Mouse (Mus musculus) heart, embryonic 11.5 days (tissue): ENCODE measurements around the gene Eya2. TPM values are rescaled to one million over a fixed set of nuclear protein-coding genes. Genes with fewer than 3 reads are reported as not detected.
A peak's percentile ranks its signal among the peaks of the same experiment; 100 is the strongest.

Experiments
- ATAC-seq: fragments of 200-750 bp; cut with Nextera tagmentation; replicated peaks from 2 replicates; pipeline ENCODE4 v1.8.0; 2017; ENCODE audit warnings: moderate library complexity; ENCODE audit not compliant: insufficient number of reproducible peaks, low FRiP score, low TSS enrichment
- H3K27ac ChIP-seq: fragments of 300-500 bp; sonication (generic); 2 replicates; pipeline ENCODE4 v1.5.1; 2014; ENCODE audit warnings: mild to moderate bottlenecking, low read depth, low read length
- H3K27me3 ChIP-seq: fragments of 300-500 bp; sonication (generic); 2 replicates; pipeline ENCODE4 v1.6.1; 2014; ENCODE audit warnings: mild to moderate bottlenecking, low read length, mixed read lengths; ENCODE audit not compliant: control insufficient read depth, insufficient read depth
- H3K36me3 ChIP-seq: fragments of 300-500 bp; sonication (generic); 2 replicates; pipeline ENCODE4 v1.6.1; 2014; ENCODE audit warnings: mild to moderate bottlenecking, low read length, moderate library complexity, mixed read lengths; ENCODE audit not compliant: control insufficient read depth, insufficient read depth
- H3K4me1 ChIP-seq: fragments of 300-500 bp; sonication (generic); 2 replicates; pipeline ENCODE4 v1.6.1; 2014; ENCODE audit warnings: low read length; ENCODE audit not compliant: control insufficient read depth, insufficient read depth
- H3K4me2 ChIP-seq: fragments of 300-500 bp; sonication (generic); 2 replicates; pipeline ENCODE4 v1.6.1; 2014; ENCODE audit warnings: mild to moderate bottlenecking, moderate library complexity
- H3K4me3 ChIP-seq: fragments of 300-500 bp; sonication (generic); 2 replicates; pipeline ENCODE4 v1.5.1; 2014; ENCODE audit warnings: low read depth, low read length
- H3K9ac ChIP-seq: fragments of 300-500 bp; sonication (generic); 2 replicates; pipeline ENCODE4 v1.6.1; 2014; ENCODE audit warnings: mild to moderate bottlenecking, low read depth, low read length, moderate library complexity
- H3K9me3 ChIP-seq: fragments of 300-500 bp; sonication (generic); replicated peaks from 2 replicates; pipeline ENCODE4 v1.6.1; 2016; ENCODE audit warnings: low read length; ENCODE audit not compliant: control insufficient read depth
- WGBS: fragments of 180-500 bp; shearing (Covaris S2); extraction: QIAGEN DNeasy Blood & Tissue Kit; methylation state at CpG from one replicate; pipeline ENCODE4 v1.1.7; 2014; ENCODE audit not compliant: insufficient replicate concordance; 5-methylcytosine and 5-hydroxymethylcytosine counted together
- polyA plus RNA-seq: library from polyadenylated mRNA; unstranded; fragments of >200 nt; fragmentation: Nextera tagmentation; extraction: Ambion mirVana; gene quantifications from 2 replicates; pipeline ENCODE4 v1.2.1, GENCODE M21; 2014

Gene Eya2
- polyA plus RNA-seq, 1 experiment from 2014 or later = 0.72 TPM

DNA sequence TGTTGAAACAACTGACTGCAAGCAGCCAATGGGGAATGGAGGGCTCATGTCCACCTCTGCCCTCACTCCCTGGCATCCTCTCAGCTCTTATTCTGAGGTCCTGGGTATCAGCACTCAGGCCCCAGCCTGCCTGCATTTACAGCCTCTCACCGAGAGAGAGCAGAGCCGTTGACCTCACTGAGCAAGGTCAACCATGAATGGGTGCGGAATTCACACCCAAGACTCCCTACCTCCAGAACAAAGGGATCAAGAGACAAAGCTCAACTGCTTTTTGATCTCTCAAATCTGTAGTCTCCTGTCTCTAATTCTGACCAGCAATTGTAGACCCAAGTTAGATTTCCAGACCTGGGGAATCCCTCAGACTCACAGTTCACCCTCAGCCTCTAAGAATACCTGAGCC, 48.8 kb downstream of the Eya2 start:
- no peak for ATAC-seq
- H3K9ac ChIP-seq = no peak overlapping the region
- H3K4me3 ChIP-seq = no peak overlapping the region
- H3K9me3 ChIP-seq = no peaks in the 10 kb centered on the region
- H3K27me3 ChIP-seq = no peaks in the 10 kb centered on the region; the same call in 1 of the 2 replicates
- no peaks in the 10 kb centered on the region for H3K4me1 ChIP-seq
- H3K4me2 ChIP-seq = no peak overlapping the region
- no peak overlapping the region for H3K27ac ChIP-seq
- no peaks in the 10 kb centered on the region for H3K36me3 ChIP-seq
- 51% methylated on average over 3 of the region's 3 CpGs for WGBS

DNA sequence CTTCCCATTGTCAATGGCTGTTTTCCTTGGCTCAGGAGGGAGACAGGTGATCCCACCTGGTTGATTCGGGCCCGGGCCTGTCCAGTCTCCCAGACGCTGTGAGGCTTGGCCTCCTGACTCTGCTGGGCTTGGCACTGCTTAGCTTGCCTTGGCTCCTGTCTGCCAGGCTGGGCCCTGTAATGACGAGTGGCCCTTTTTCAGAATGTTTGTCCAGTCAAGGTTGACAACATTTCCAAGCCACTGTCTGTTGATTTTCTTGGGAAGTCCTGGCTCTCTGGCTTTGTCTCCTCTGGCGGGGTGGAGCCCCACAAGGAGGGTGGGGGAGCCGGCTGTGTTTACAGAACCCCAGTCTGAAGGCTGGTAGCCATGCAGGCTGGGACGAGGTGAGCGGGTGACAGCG, 49.2 kb downstream of the Eya2 start:
- Histone ChIP-seq H3K36me3 (no peaks in the 10 kb centered on the region), H3K27me3 (no peaks in the 10 kb centered on the region; the same call in 1 of the 2 replicates), H3K9ac (no peak overlapping the region), H3K9me3 (no peaks in the 10 kb centered on the region), H3K4me1 (no peaks in the 10 kb centered on the region), H3K27ac (no peak overlapping the region), H3K4me3 (no peak overlapping the region), H3K4me2 (no peak overlapping the region)
- 63% methylated on average over 9 of the region's 9 CpGs for WGBS
- no peak for ATAC-seq

DNA sequence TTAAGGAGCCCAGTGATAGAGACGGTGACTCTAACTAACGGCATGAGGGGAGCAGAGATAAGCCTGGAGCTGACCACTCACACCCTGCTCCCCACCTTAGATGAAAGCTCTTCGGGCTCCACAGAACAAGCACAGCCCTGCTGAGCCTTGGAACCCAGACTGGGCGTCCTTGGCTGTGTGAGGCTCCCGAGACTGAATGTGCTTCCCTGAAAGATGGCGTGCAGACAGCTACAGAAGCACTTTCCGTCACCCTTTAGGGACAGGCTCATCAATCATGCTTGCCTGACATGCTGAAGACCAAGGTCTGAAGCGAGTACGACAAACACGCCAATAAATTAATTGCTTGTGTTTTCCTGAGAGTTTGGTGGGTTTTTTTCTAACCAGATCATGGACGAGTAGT, 56.2 kb downstream of the Eya2 start:
- Histone ChIP-seq H3K4me1 (peaks cover 19% of the 10 kb centered on the region), H3K27me3 (peaks cover 7% of the 10 kb centered on the region), H3K36me3 (no peaks in the 10 kb centered on the region), H3K27ac (no peak overlapping the region), H3K9ac (no peak overlapping the region), H3K9me3 (no peaks in the 10 kb centered on the region), H3K4me2 (no peak overlapping the region), H3K4me3 (no peak overlapping the region)
- no peak for ATAC-seq
- WGBS = 26% methylated on average over 11 of the region's 11 CpGs

DNA sequence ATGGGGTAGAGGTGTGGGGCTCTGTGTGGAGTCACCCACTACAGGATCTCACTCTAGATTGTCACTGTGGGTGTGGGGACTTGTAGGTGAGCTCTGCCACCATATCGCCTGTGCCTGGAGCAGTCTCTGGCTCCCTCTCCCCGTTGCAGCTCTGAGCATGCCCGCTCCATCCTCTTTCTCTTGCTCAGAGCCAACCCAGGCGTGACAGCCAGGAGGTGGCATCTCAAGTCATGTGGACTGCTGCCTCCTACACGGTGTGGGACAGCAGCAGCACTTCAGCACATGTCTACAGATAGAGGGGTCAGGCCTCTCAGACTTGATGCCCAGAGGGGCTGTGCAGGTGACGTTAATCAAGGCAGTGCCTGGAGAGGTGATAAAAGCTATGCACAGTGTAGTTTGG, 57.4 kb downstream of the Eya2 start:
- Histone ChIP-seq H3K4me1 (peaks cover 19% of the 10 kb centered on the region), H3K27ac (no peak overlapping the region), H3K36me3 (no peaks in the 10 kb centered on the region), H3K4me2 (no peak overlapping the region), H3K27me3 (peaks cover 7% of the 10 kb centered on the region), H3K9me3 (no peaks in the 10 kb centered on the region), H3K4me3 (no peak overlapping the region), H3K9ac (no peak overlapping the region)
- WGBS = 49% methylated on average over 6 of the region's 6 CpGs
- no peak; the same call in 1 of the 2 replicates for ATAC-seq

DNA sequence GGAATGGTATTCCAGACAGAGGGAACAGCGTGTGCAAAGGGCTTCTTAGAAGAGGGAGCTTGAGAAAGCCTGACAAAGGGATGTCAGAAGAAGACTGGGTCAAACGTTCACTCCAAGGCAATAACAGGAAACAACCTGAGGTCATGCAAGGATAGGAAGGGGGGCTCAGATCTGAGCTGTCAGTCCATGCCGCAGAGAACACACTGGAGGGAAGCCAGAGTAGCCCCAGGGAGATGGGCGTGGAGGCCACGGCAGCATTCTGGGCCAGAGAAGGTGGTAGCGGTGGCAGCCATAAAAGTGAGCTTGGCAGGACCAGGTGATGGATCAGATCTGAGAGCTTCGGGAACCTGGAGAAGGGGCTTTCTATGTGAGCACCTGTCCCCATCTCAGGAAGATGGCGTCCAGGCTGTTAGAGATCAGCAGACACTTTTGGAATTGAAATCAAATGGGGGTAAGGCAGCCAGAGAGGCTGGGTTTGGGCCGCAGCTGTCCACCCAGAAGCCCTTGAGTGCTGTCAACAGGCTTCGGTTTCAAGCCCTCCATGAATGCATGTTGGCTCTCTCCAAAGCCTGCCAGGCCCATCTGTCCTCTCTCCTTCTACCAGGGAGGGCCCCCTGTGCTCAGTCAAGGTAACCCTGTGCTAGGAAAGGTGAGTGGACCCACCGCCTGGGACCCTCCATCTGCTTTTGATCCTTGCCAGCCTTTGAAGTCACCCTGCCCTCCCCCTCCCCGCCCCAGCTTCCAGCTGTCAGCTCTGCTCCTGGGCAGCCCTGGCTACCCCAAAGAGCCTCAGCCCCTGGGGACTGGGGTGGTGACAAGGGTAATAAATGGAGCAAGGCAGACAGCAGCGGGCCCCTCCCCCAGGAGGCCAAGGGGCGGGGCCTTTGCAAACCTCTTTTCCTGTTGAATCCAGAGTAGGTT, 58.4 kb downstream of the Eya2 start:
- peaks cover 7% of the 10 kb centered on the region for H3K27me3 ChIP-seq
- H3K4me2 ChIP-seq = peak overlapping the region; percentile 22
- no peak overlapping the region for H3K9ac ChIP-seq
- peak; percentile 78 for ATAC-seq
- H3K4me1 ChIP-seq = peaks cover 19% of the 10 kb centered on the region
- no peaks in the 10 kb centered on the region for H3K9me3 ChIP-seq
- H3K27ac ChIP-seq = no peak overlapping the region
- 23% methylated on average over 14 of the region's 14 CpGs for WGBS
- no peak overlapping the region for H3K4me3 ChIP-seq
- no peaks in the 10 kb centered on the region for H3K36me3 ChIP-seq

DNA sequence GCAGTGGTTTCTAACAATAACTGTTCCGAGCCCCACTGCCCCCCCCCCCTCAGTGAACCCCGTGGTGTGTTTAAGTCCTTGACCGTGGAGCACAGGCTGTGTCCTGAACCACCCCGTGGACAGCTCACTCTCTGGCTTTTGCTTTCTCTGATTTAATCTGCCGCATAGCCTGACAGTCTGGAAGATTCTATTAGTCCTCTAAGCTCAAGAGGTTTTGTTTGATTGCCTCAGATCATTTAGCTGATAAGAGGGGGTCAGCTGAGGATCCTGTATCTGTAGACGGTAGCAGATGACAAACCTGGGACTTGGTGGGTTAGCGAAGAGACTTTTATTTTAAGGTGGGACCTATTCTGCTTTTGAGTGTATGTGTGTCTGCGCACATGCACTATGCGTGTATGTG, 59.3 kb downstream of the Eya2 start:
- H3K27ac ChIP-seq = no peak overlapping the region
- no peaks in the 10 kb centered on the region for H3K9me3 ChIP-seq
- ATAC-seq = no peak
- H3K4me1 ChIP-seq = peaks cover 19% of the 10 kb centered on the region
- H3K4me2 ChIP-seq = 0 out of 2 replicates have a peak overlapping the region, but pooled peaks have one; percentile 22
- no peak overlapping the region for H3K4me3 ChIP-seq
- H3K36me3 ChIP-seq = no peaks in the 10 kb centered on the region
- H3K9ac ChIP-seq = no peak overlapping the region
- WGBS = 48% methylated on average over 9 of the region's 9 CpGs
- H3K27me3 ChIP-seq = peaks cover 7% of the 10 kb centered on the region

DNA sequence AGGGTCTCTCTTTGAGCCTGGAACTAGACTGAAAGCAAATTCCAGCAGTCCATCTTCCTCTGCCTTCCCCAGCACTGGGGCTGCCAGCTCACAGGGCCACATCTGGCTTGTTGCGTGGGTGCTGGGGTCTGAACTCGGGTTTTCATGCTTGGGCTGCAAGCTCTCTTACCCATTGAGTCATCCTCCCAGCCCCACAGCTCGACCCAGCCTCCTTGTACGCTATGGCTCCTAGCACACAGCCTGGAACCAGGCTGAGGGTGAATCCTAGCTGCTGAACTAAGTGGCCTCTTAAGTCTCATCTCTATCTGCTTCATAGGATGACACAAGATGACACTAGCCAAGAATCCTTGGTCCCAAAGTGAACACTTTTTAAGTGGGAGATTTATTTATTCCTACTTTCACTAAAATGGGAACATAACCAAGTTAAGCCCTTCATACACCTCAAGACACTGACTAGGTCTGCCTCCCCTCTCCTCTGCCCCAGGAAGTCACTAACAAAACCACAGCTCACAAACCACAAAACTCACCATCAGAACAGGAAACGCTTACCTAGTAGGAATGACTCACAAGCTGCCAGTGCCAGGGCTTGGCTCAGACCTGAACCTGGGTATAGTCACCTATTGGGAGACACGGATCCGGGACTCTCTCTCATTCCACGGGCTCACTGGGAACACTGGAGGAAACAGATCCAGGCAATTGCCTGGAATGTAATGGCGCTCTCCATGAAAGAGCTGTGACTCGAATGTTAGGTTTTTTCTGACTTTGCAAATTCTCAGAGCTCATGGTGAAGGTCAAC, 60.1 kb downstream of the Eya2 start:
- Histone ChIP-seq H3K4me3 (no peak overlapping the region), H3K27ac (no peak overlapping the region), H3K4me2 (no peak overlapping the region), H3K27me3 (peaks cover 7% of the 10 kb centered on the region), H3K4me1 (peaks cover 19% of the 10 kb centered on the region), H3K9me3 (no peaks in the 10 kb centered on the region), H3K9ac (no peak overlapping the region), H3K36me3 (no peaks in the 10 kb centered on the region)
- 73% methylated on average over 10 of the region's 10 CpGs for WGBS
- no peak for ATAC-seq

GRCm38 (mm10) chr2:165656541-165656940, 61.7 kb downstream of the Eya2 start:
- peaks cover 19% of the 10 kb centered on the region for H3K4me1 ChIP-seq
- H3K9ac ChIP-seq = no peak overlapping the region
- H3K27me3 ChIP-seq = peaks cover 7% of the 10 kb centered on the region
- H3K9me3 ChIP-seq = no peaks in the 10 kb centered on the region
- H3K4me2 ChIP-seq = no peak overlapping the region
- H3K27ac ChIP-seq = no peak overlapping the region
- H3K36me3 ChIP-seq = no peaks in the 10 kb centered on the region
- ATAC-seq = no peak
- no peak overlapping the region for H3K4me3 ChIP-seq
- WGBS = 89% methylated on average over 4 of the region's 4 CpGs
